Mouse (Mus musculus): Measurements from ENCODE around the gene Rgr. TPM values are rescaled to one million over a fixed set of nuclear protein-coding genes. Genes with fewer than 3 reads are reported as not detected.
"Not testable (repeated sequence)": the region's sequence is repeated elsewhere in the genome, so short reads cannot be mapped to it uniquely, and the experiment has no call there.

The Rgr gene
- total RNA-seq, 2 experiments from 2014 or later: not detected

DNA sequence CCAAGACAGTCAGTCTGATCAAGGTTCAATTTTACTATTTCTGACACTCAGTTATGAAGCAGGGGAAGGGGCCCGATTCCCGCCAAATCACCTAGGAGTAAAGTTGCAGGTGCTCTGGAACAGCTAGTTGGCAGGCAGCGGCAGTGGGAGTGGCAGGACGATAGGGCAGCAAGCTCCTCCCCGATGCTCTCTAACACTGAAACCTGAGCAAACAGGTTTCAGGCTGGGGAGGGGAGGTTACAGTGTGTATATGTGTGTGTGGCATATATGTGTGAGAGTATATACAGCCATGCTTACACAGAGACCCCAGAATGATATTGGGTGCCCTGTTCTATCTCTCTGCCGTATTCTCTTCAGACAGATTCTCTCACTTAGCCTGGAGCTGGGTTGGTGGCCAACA lies 48.0 kb downstream of the Rgr start:
- not testable (repeated sequence) for DNase-seq

DNA sequence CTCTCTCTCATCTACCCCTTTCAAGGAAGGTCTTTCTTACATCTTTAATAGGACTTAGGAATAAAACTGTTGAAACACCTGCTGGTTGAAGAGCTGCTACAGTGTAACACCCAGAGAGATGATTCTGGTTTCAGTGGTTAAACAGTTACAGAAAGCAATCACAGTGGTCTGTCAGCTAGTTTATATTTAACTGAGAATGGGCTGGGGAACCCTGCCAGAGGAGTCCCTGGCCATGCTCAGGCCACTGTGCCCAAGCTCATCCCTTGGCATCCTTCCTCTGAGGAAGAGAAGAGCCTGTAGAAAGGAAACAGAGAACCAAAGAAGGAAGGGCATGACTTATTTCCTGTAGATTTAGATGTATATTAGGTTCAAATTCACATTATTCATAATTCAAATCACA lies 59.0 kb downstream of the Rgr start:
- DNase-seq: no peak

DNA sequence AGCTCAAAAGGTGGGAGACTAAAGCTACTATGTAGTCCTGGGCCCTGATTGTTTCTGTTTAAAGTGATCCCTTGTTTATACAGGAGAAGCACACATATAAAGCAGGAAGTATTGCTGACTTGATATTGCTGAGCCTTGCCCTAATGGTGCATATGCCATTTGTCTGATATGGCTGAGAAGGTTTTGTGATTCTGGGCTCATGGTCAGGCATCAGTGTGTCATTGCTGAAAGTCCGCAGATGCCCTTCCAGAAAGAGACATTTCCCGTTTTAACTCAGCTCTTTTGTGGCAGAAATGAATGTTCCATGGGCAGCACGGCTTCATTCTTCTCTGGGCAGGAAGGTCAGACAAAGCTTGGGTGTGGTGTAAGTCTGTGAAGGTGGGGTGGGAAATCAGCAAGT lies 63.1 kb downstream of the Rgr start:
- DNase-seq: peak; percentile 15 to 40

Other genes with a start within 250 kb of the Rgr start
- 100 to 1,000 TPM; 114 to 118 TPM for gene Ccser2, start 80.2 kb downstream of the Rgr start, total RNA-seq (2021)
- gene Lrit1, start 5.9 kb upstream of the Rgr start, total RNA-seq (2021): not detected
- not detected for gene Lrit2, start 19.0 kb upstream of the Rgr start, total RNA-seq (2021)
- gene Cdhr1, start 49.4 kb upstream of the Rgr start, total RNA-seq (2021): under 1 TPM in 1 of 2 experiments, not detected in 1; 0.05 TPM
- gene 2610528A11Rik, start 65.1 kb upstream of the Rgr start, total RNA-seq (2021): under 1 TPM in 1 of 2 experiments, not detected in 1; 0.57 TPM
- 100 to 1,000 TPM; 653 to 717 TPM for gene Ghitm, start 86.3 kb upstream of the Rgr start, total RNA-seq (2021)

Measured in heart, adult 18-20 months (tissue).